Mouse (Mus musculus) erythroblast, embryonic 14.5 days (primary cell): Measurements from ENCODE around the gene Zfp644.

ENCODE experiments used
- GATA1 ChIP-seq: IDR thresholded peaks from 2 replicates; pipeline ENCODE4 v1.6.1; 2012; ENCODE audit warnings: low read length, inconsistent platforms, mixed read lengths
- TAL1 ChIP-seq: IDR thresholded peaks from 3 replicates; pipeline ENCODE4 v1.6.1; 2012; ENCODE audit warnings: low read length, inconsistent platforms, mixed read lengths

GRCm38 (mm10) chr5:106594388-106594787 is 102.7 kb downstream of the Zfp644 start:
- no peak for TF ChIP-seq GATA1
- TF ChIP-seq TAL1 = no peak
